Mouse (Mus musculus) heart, embryonic 15.5 days (tissue): Measurements from ENCODE around the gene Prkab2. TPM values are rescaled to one million over a fixed set of nuclear protein-coding genes. Genes with fewer than 3 reads are reported as not detected.

ENCODE experiments used
- ATAC-seq: fragments of 200-750 bp; cut with Nextera tagmentation; replicated peaks from 2 replicates; pipeline ENCODE4 v1.8.0; 2017; ENCODE audit warnings: low read depth, moderate TSS enrichment; ENCODE audit not compliant: insufficient number of reproducible peaks, insufficient read depth, low FRiP score
- H3K27ac ChIP-seq: fragments of 300-500 bp; sonication (generic); 2 replicates; pipeline ENCODE4 v1.5.1; 2015; ENCODE audit warnings: mild to moderate bottlenecking, inconsistent platforms
- H3K27me3 ChIP-seq: fragments of 300-500 bp; sonication (generic); 2 replicates; pipeline ENCODE4 v1.6.1; 2015; ENCODE audit warnings: inconsistent platforms
- H3K36me3 ChIP-seq: fragments of 300-500 bp; sonication (generic); 2 replicates; pipeline ENCODE4 v1.6.1; 2015; ENCODE audit warnings: mild to moderate bottlenecking, inconsistent platforms
- H3K4me1 ChIP-seq: fragments of 300-500 bp; sonication (generic); replicated peaks from 2 replicates; pipeline ENCODE4 v1.6.1; 2015; ENCODE audit warnings: inconsistent platforms
- H3K4me2 ChIP-seq: fragments of 300-500 bp; sonication (generic); 2 replicates; pipeline ENCODE4 v1.6.1; 2015; ENCODE audit warnings: inconsistent platforms, mild to moderate bottlenecking, moderate library complexity
- H3K4me3 ChIP-seq: fragments of 300-500 bp; sonication (generic); 2 replicates; pipeline ENCODE4 v1.5.1; 2015; ENCODE audit warnings: mild to moderate bottlenecking, inconsistent platforms
- H3K9ac ChIP-seq: fragments of 300-500 bp; sonication (generic); 2 replicates; pipeline ENCODE4 v1.6.1; 2015; ENCODE audit warnings: mild to moderate bottlenecking, inconsistent platforms
- H3K9me3 ChIP-seq: fragments of 300-500 bp; sonication (generic); replicated peaks from 2 replicates; pipeline ENCODE4 v1.6.1; 2016; ENCODE audit warnings: inconsistent platforms
- WGBS: fragments of 180-500 bp; shearing (Covaris S2); methylation state at CpG from one replicate; pipeline ENCODE4 v1.1.7; 2015; ENCODE audit warnings: mixed read lengths; 5-methylcytosine and 5-hydroxymethylcytosine counted together
- polyA plus RNA-seq: library from polyadenylated mRNA; unstranded; fragments of >200 nt; fragmentation: Nextera tagmentation; extraction: Ambion mirVana; gene quantifications from 2 replicates; pipeline ENCODE4 v1.2.1, GENCODE M21; 2015

Gene Prkab2
- polyA plus RNA-seq, 1 experiment from 2014 or later: 14.0 TPM

DNA sequence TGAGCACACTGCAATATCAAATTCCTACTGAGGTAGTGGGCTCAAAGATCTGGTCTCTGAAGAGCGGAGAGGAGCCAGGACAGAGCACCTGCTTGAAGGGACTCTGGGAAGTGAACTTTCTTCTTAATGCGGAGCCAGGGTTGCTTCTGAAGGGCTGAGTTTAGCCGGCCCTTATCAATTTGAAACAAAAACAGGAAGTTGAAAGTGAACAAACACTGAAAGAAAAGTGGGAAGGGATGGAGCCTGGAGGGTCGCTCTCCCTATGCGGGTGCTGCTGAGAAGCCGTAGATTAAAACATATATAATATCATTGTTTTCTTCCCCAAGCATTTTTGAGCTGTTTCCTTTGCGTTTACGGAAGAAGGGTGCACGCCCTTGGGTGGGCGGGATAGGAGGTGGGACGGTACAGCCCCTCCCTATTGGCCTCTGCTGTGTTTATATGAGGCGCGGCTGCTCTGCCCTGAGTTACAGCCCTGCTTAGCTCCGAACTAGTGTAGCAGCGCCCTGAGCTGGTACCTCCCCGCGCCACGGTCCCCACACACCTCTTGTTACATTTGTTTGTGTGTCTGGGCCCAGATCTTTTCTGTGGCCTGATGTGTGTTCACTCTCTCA is 29.5 kb upstream of the Prkab2 start, which contains the start of gene Fmo5:
Fmo5 (plus strand) TSS at position 414 of the 611 bp plus-strand sequence.
- H3K9ac ChIP-seq: peak within 1 kb of the TSS; percentile 53
- peak within 1 kb of the TSS; percentile 80 for H3K4me2 ChIP-seq
- H3K9me3 ChIP-seq: no peaks in the 10 kb centered on the region
- WGBS: 2% methylated on average over 18 of the region's 18 CpGs
- H3K36me3 ChIP-seq: no peaks in the 10 kb centered on the region
- peak; percentile 96 for ATAC-seq
- H3K4me1 ChIP-seq: peaks cover 8% of the 10 kb centered on the region
- H3K27me3 ChIP-seq: no peaks in the 10 kb centered on the region
- peak within 1 kb of the TSS; percentile 59 for H3K4me3 ChIP-seq
- peak within 1 kb of the TSS; percentile 62 for H3K27ac ChIP-seq

DNA sequence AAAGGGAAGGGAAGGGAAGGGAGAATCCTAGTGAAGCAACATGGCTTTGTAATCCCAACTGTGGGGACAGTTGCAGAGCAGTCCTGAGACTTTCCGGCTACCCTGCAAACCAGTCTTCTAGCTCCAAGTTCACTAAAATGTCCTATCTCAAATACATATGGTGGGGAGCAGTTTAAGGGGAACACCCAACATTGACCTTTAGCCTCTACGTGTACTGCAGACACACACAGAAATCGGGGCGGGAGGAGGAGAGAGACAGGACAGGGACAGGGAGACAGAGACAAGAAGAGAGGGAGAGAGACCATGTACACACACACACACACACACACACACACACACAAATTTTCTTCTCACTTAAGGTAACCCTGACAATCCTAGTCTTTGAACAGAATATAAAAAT is 28.1 kb upstream of the Prkab2 start:
- Histone ChIP-seq H3K36me3 (no peaks in the 10 kb centered on the region), H3K9me3 (no peaks in the 10 kb centered on the region), H3K4me2 (no peak overlapping the region), H3K4me3 (no peak overlapping the region), H3K9ac (no peak overlapping the region), H3K4me1 (peaks cover 19% of the 10 kb centered on the region), H3K27me3 (no peaks in the 10 kb centered on the region), H3K27ac (no peak overlapping the region)
- 79% methylated on average over 4 of the region's 4 CpGs for WGBS
- no peak for ATAC-seq

DNA sequence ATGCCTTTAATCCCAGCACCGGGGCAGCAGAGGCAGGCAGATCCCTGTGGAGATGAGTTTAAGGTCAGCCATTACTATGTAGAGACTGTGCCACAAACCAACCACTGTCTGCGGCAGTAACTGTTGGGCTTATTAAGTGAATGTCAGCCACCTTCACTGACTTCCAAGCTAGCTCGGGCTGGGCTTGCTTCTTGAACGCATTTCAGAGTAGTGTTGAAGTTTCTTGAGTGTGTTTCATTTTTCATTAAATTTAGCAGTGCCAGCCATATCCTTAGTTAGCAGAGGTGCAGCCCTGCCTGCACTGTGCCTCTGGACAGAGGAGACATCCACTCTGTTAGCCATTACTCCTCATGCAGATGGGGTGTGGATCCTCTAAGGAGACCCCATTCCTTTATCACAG is 27.2 kb upstream of the Prkab2 start:
- no peak overlapping the region for H3K27ac ChIP-seq
- no peaks in the 10 kb centered on the region for H3K36me3 ChIP-seq
- H3K9me3 ChIP-seq: no peaks in the 10 kb centered on the region
- no peaks in the 10 kb centered on the region for H3K27me3 ChIP-seq
- no peak overlapping the region for H3K4me3 ChIP-seq
- H3K4me2 ChIP-seq: no peak overlapping the region
- H3K9ac ChIP-seq: no peak overlapping the region
- peaks cover 19% of the 10 kb centered on the region for H3K4me1 ChIP-seq
- 91% methylated on average over 4 of the region's 4 CpGs for WGBS
- no peak for ATAC-seq

DNA sequence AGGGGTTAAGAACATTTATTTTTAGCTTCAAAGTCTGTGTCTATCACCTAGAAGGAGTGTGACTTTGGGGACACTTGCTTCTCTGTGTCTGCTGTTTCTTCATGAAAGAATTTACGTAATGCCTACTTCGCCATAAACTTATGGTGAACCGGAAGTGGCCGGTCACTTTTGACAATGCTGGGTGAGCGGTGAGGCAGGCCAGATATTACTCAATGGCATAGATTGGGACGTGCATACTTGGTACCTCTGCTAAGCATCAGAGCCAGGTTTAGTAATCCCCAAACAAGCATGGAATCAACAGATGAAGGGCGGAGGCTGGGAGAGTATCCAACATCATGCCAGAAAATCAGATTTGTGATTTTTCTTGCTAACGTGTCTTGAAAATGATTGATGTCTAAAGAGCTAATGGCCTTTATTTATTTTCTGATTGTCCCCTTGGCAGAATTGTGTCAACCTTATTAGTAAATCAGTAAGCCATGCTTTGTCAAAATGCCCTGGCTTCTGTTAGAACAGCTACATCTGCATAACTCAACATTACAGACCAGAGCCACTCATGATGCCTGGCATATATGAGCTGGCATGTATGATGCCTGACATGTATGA is 26.6 kb upstream of the Prkab2 start:
- H3K27me3 ChIP-seq: no peaks in the 10 kb centered on the region
- H3K9me3 ChIP-seq: no peaks in the 10 kb centered on the region
- H3K27ac ChIP-seq: no peak overlapping the region
- no peak overlapping the region for H3K9ac ChIP-seq
- peaks cover 19% of the 10 kb centered on the region for H3K4me1 ChIP-seq
- no peak overlapping the region for H3K4me2 ChIP-seq
- H3K4me3 ChIP-seq: no peak overlapping the region
- no peak for ATAC-seq
- no peaks in the 10 kb centered on the region for H3K36me3 ChIP-seq
- WGBS: 65% methylated on average over 8 of the region's 8 CpGs

DNA sequence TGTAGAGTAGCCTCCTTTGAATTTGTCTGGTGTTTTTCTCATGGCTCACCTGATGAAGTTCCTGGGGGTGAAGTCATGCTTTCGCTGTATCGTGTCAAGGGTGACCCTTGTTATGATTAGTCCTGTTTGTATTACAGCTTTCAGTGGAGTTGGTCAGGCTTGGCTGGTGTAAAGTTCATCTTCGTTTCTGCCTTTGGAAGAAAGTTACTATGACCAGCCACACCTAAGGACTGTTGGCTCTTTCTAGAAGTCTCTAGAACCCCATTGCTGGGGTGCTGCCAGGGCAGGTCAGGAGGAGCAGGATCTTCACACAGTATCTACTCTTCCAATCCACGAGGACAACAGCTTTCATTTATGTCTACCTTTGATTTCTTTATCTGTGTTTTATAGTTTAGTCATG is 24.5 kb upstream of the Prkab2 start:
- Histone ChIP-seq H3K9me3 (no peaks in the 10 kb centered on the region), H3K4me1 (peaks cover 17% of the 10 kb centered on the region), H3K4me2 (no peak overlapping the region), H3K36me3 (no peaks in the 10 kb centered on the region), H3K4me3 (no peak overlapping the region), H3K27me3 (no peaks in the 10 kb centered on the region), H3K27ac (no peak overlapping the region), H3K9ac (no peak overlapping the region)
- 76% methylated on average over 4 of the region's 4 CpGs for WGBS
- no peak for ATAC-seq

DNA sequence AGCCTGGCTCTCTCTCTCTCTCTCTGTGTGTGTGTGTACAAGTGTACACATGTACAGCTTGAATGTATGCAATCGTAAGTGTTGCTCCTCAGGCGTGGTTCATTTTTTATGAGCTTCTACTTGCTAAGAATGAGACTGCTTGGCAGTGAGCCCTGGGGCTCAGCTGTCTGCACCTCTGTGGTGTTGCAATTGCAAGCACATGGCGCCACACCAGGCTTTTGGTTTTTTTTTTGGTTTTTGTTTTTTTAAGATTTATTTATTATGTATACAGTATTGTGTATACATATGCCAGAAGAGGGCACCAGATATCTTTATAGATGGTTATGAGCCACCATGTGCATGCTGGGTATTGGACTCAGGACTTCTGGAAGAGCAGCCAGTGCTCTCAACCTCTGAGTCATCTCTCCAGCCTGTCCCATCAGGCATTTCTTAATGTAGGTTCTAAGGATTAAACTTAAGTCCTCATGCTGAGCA is 23.7 kb upstream of the Prkab2 start:
- Histone ChIP-seq H3K4me3 (no peak overlapping the region), H3K9me3 (no peaks in the 10 kb centered on the region), H3K27ac (peak overlapping the region; percentile 1), H3K4me1 (peaks cover 12% of the 10 kb centered on the region), H3K4me2 (no peak overlapping the region), H3K9ac (0 out of 2 replicates have a peak overlapping the region, but pooled peaks have one; percentile 14), H3K36me3 (no peaks in the 10 kb centered on the region), H3K27me3 (no peaks in the 10 kb centered on the region)
- ATAC-seq: peak; percentile 53; the same call in 1 of the 2 replicates
- 40% methylated on average over 3 of the region's 3 CpGs for WGBS

DNA sequence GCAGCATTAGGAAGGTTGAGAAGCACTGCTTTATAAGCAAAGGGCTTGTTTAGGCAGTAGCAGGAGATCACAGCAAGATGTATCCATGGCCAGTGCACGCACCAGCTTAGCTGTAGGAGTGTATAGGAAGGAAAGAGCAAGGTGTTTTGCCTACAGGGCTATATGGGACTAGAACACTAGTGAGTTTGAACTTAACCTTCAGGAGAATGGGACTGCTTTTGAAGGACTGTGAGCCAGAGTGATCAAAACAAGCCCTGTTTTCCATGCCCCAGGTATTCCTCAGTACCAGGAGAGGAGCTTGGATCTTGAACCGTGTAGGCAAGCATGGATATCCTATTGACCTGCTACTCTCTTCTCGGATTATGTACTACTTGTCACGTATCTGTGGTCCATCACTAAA is 16.6 kb upstream of the Prkab2 start:
- H3K4me1 ChIP-seq: 0 out of 2 replicates have a peak, but pooled peaks cover 2% of the 10 kb centered on the region
- H3K4me2 ChIP-seq: no peak overlapping the region
- H3K27ac ChIP-seq: no peak overlapping the region
- no peaks in the 10 kb centered on the region for H3K36me3 ChIP-seq
- H3K9me3 ChIP-seq: no peaks in the 10 kb centered on the region
- H3K9ac ChIP-seq: no peak overlapping the region
- no peak overlapping the region for H3K4me3 ChIP-seq
- ATAC-seq: no peak
- no peaks in the 10 kb centered on the region for H3K27me3 ChIP-seq
- WGBS: 85% methylated on average over 4 of the region's 4 CpGs

DNA sequence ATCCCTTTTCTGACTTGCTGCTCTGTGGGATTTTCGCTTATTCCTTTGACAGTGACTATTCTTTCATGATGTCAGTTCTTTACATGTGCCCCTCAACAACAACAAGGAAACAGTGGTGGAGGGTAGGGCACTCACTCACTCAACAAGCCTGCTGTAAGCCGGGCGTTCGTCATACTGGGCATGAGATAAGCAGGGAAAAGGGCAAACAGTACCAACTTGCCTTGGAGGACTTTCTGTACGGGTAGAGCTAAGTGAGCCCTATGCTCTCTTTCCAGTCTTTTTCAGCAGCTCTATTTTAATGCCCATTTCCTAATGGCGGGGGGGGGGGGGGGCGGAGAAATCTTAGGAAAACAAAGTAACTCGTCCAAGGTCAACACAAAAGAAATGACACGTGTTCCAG is 16.0 kb upstream of the Prkab2 start:
- H3K27ac ChIP-seq: no peak overlapping the region
- no peaks in the 10 kb centered on the region for H3K27me3 ChIP-seq
- ATAC-seq: no peak
- no peaks in the 10 kb centered on the region for H3K9me3 ChIP-seq
- H3K4me1 ChIP-seq: 0 out of 2 replicates have a peak, but pooled peaks cover 2% of the 10 kb centered on the region
- no peak overlapping the region for H3K4me3 ChIP-seq
- no peak overlapping the region for H3K4me2 ChIP-seq
- H3K9ac ChIP-seq: no peak overlapping the region
- no peaks in the 10 kb centered on the region for H3K36me3 ChIP-seq
- 65% methylated on average over 9 of the region's 9 CpGs for WGBS

DNA sequence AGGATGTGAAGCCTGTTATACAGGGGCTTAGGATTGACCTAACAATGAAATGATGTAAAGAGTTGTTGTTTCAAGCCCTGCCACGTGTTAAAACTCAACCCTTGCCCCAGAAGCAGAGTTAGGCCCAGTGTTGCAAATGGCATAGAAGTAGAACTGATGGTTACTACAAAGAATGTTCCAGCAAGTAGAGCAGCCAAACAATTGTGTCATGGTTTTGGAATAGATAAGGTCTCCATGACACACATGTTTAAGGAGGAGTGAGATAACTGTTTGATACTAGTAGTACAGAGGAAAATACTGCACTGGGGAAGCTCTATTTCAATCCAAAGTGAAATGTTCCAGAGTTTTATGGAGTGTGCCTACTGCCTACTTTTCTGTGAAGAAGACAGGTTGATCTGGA is 9.5 kb upstream of the Prkab2 start:
- no peak overlapping the region for H3K4me3 ChIP-seq
- H3K27me3 ChIP-seq: no peaks in the 10 kb centered on the region
- H3K9ac ChIP-seq: no peak overlapping the region
- no peaks in the 10 kb centered on the region for H3K36me3 ChIP-seq
- H3K27ac ChIP-seq: no peak overlapping the region
- H3K4me2 ChIP-seq: no peak overlapping the region
- ATAC-seq: no peak
- no peaks in the 10 kb centered on the region for H3K9me3 ChIP-seq
- WGBS: 34% methylated on average over 1 of the region's 1 CpGs
- peaks cover 24% of the 10 kb centered on the region for H3K4me1 ChIP-seq

DNA sequence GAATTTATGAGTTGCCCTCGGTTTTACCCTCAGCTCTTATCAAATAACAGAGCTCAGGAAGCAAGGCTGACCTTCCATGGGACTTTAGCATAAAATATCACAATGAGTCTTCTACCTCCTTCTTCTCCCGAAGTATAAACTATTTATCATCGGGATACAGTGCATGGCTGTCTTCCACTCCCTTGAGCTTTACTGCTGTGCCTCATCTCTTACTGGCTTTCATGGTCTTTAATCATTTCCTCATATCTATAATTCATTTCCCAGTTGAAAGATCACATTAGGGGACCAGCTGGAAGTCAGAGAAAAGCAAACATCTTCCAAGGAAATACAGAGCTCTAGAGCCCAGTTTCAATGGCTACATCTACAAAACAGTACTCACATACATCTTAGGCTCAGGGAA is 9.0 kb upstream of the Prkab2 start:
- H3K9me3 ChIP-seq: no peaks in the 10 kb centered on the region
- H3K4me1 ChIP-seq: peaks cover 22% of the 10 kb centered on the region
- no peak overlapping the region for H3K27ac ChIP-seq
- no peak for ATAC-seq
- H3K4me2 ChIP-seq: no peak overlapping the region
- H3K27me3 ChIP-seq: no peaks in the 10 kb centered on the region
- H3K9ac ChIP-seq: no peak overlapping the region
- 64% methylated on average over 3 of the region's 3 CpGs for WGBS
- H3K36me3 ChIP-seq: no peaks in the 10 kb centered on the region
- no peak overlapping the region for H3K4me3 ChIP-seq

DNA sequence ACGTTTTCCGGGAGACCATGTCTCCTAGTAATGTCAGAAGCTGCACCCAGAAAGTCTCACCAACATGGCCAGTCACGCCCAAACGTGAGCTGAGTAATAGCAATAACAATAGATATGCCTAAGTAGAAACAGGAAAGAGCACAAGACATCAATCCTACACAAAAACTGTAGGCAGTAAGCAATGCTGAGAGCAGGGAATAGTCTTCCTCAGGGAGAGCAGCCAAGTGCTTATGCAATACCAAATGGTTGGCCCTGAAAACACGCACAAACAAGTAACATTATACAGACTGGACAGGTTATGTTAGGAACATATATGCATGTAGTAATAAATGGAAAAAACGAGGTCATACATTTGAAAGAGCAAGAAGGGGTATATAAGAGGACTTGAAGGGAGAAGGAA is 8.5 kb upstream of the Prkab2 start:
- no peak overlapping the region for H3K27ac ChIP-seq
- H3K9ac ChIP-seq: no peak overlapping the region
- no peaks in the 10 kb centered on the region for H3K9me3 ChIP-seq
- H3K36me3 ChIP-seq: no peaks in the 10 kb centered on the region
- no peaks in the 10 kb centered on the region for H3K27me3 ChIP-seq
- peaks cover 22% of the 10 kb centered on the region for H3K4me1 ChIP-seq
- ATAC-seq: no peak
- WGBS: 73% methylated on average over 6 of the region's 6 CpGs
- no peak overlapping the region for H3K4me2 ChIP-seq
- H3K4me3 ChIP-seq: no peak overlapping the region

DNA sequence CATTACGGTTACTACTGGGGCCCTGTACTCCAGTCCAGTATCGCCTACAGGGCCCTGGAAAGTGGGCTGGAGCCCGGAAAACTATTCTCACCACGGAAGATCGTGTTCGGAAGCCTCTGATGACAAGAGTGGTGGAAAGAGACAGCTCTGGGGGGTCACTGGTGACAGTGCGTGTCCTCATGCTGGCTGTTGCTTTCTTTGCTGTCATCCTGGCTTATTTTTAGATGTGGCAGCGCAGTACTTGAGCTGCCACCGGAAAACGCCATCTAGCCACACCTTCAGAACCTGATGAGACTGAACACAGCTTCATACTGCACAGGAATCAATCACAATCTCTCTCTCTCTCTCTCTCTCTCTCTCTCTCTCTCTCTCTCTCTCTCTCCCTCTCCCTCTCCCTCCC is 6.4 kb upstream of the Prkab2 start:
- ATAC-seq: peak; percentile 82; the same call in 1 of the 2 replicates
- WGBS: 46% methylated on average over 10 of the region's 10 CpGs
- Histone ChIP-seq H3K27ac (peak overlapping the region; percentile 72), H3K27me3 (no peaks in the 10 kb centered on the region), H3K36me3 (no peaks in the 10 kb centered on the region), H3K9me3 (no peaks in the 10 kb centered on the region), H3K4me1 (peaks cover 22% of the 10 kb centered on the region), H3K9ac (no peak overlapping the region), H3K4me2 (peak overlapping the region; percentile 48), H3K4me3 (peak overlapping the region; percentile 10; the same call in 1 of the 2 replicates)
